Mouse (Mus musculus) cerebellum, adult 11 months (tissue): ENCODE data around the gene Pitpnc1.
A peak's percentile ranks its signal among the peaks of the same experiment; 100 is the strongest.

Experiments used
- DNase-seq: peaks from one replicate; pipeline ENCODE4 v3.0.0; 2022

Pitpnc1 gene

GRCm38 (mm10) chr11:107401839-107402590 lies 68.5 kb downstream of the Pitpnc1 start:
- DNase-seq, result no peak

DNA sequence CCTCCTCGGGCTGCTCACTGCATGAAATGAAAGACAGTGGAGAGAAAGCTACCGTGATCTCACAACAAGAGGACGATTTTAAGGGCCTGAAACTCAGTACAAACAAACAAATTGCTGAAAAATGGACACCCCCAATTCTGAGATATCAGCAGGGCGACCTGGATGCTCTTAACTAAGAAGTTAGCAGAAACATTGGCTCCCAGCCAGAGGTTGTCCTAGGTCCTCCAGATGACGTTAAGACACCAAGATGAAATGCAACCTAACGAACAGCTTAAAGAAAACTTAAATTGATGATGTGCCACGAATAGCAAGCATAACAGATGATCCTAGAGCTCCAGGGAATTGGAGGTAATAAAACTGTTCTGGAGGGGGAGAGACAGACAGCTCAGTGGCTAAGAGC lies 69.7 kb downstream of the Pitpnc1 start:
- no peak for DNase-seq

- no peak for DNase-seq
These were observed 70.5 kb downstream of the Pitpnc1 start for GRCm38 (mm10) chr11:107400005-107400404.

GRCm38 (mm10) chr11:107397326-107397998 lies 73.0 kb downstream of the Pitpnc1 start:
- no peak for DNase-seq

DNA sequence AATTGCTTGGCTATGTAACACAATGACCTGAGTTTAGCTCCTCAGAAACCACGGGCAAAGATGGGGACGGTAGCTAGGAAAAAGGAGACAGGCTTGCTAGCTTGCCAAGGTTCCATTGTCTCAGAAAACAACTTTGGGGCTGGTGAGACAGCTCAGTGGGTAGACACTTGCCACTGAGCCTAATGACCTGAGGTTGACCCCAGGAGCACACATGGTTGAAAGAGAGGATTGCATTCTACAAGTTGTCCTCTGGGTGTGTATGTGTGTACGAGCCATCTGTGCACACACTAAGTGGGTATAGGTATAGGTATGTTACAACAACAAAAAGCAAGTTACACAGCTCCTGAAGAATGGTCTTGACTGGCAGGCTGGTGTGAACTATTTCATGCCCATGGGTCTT lies 76.3 kb downstream of the Pitpnc1 start:
- DNase-seq, result no peak

DNA sequence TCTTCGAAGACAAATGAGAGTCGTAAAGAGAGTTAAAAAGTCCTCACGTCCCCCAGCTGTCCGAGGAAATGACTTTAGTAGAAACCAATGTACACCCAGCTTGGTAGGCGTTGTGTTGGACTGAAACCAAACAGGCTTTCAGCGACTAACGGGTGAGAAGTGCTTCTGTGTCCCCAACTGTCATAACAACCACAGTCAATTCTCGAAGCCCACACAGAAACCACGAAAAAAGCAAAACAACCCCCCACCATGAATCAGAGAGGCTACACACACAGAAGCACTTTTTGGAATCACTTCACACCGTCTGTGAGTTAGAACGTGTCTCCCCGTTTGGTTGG lies 76.7 kb downstream of the Pitpnc1 start:
- no peak for DNase-seq

DNA sequence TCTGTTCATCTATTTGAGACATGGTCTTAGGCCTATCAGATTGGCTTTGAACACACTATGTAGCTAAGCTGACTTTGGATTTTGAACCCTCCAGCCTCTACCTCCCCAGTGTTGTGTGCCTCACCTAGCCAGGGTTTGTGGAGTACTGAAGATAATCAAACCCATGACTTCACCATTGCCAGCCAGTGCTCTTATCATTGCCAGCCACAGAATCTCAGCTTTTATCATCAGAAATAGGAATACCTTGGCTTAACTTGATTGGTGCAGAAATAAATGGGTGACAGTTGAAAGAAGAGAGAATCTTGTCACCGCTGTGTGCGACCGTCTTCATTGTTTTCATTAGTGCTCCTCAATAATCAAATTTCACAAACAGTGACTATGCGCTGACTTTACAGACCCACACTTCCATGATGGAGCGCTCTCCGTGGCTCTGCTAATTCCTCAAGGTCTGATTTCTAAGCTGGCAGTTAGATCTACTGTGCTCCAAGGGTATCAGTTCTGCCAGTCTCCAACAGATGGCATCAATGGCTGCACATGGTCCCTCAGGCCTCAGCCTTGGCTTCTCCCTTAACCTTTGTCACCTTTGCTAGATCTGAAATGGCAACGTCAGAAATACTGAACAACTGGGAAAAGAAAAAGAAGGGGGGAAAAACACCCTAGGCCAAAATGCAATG lies 77.2 kb downstream of the Pitpnc1 start:
- DNase-seq, result no peak

DNA sequence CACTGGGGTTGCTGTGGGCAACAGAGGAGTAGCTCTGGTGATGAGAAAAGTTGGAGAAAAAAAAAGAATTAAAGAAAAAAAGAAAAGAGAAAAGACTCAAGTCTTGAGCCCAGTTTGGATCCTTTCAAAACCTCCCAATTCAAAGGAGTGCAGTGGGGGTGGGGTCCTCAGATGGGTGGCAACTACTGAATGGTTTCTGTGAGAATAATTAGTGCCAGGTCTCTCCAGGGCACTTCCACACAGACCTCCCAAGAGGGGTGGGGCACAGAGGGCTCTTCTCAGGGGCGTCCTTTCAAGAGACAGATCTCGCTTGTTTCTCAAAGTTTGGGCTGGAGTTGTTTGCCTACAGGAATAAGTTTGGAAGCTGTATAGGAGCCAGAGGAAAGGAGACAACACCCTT lies 80.0 kb downstream of the Pitpnc1 start:
- DNase-seq, result no peak

DNA sequence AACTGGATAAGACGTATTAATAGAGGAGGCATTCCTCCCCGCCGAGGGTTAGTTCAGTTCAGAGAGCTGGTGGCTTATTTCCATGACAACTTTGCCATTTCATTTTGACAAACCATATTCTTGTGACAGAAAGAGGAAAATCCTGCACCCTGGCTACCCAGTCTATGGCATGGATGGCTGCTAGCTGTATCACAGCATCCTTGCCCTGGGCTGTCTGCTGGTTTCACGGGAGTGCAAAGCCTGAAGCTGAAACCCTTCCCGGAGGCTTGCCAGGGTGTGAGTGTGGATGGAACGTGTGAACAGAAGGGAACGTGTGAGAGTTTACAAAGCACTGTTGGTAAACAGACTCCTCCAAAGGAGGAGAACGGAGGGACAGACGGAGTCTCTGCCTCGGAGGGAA lies 80.5 kb downstream of the Pitpnc1 start:
- DNase-seq, result no peak

DNA sequence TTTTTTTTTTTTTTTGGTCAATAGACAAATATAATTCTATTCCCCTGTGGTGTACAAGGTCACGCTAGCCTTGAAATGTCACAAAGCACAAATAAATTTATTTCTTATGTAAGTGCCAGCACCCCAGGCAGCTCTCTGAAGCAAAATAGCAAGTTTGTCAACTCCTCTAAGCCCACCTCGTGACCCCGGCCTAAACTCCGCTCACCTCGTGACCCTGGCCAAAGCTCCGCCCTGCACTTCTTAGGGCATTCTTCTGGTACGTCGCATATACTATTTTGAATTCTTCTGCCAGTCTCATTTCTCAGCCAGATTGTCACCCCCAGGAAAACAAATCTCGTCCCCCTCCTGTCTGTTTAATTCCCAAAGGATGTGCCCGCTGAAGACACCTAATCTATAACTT lies 84.0 kb downstream of the Pitpnc1 start:
- DNase-seq, result no peak

GRCm38 (mm10) chr11:107385306-107385705 lies 85.2 kb downstream of the Pitpnc1 start:
- DNase-seq, result no peak

GRCm38 (mm10) chr11:107383985-107384384 lies 86.5 kb downstream of the Pitpnc1 start:
- no peak for DNase-seq

GRCm38 (mm10) chr11:107379965-107380364 lies 90.5 kb downstream of the Pitpnc1 start:
- DNase-seq, result no peak

GRCm38 (mm10) chr11:107379089-107379845 lies 91.2 kb downstream of the Pitpnc1 start:
- peak; percentile 97 for DNase-seq

GRCm38 (mm10) chr11:107377326-107377725 lies 93.2 kb downstream of the Pitpnc1 start:
- no peak for DNase-seq

- no peak for DNase-seq
These were observed 94.2 kb downstream of the Pitpnc1 start for GRCm38 (mm10) chr11:107376272-107376671.

DNA sequence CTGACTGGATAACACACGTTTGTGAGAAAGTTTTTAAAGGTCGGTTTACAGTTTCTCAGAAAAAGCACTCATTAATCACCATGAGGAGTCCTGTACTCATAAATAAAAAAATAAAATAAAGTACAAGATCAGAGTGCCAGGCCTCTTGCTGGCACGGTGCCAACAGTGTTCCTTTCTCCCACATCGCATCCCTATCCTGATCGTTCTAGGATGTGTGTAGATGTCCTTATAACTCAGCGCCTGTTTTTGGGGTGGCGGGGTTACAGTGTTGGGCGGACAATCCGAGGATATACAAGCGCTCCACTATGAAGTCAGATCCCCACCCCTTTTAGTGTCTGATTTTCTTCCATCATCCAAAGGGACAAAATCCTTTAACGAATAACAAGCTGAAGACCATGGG lies 94.7 kb downstream of the Pitpnc1 start:
- DNase-seq, result no peak

GRCm38 (mm10) chr11:107373569-107373968 lies 96.9 kb downstream of the Pitpnc1 start:
- DNase-seq, result no peak

- DNase-seq, result no peak
These were observed 97.3 kb downstream of the Pitpnc1 start for GRCm38 (mm10) chr11:107373154-107373553.

GRCm38 (mm10) chr11:107372688-107373087 lies 97.8 kb downstream of the Pitpnc1 start:
- no peak for DNase-seq

DNA sequence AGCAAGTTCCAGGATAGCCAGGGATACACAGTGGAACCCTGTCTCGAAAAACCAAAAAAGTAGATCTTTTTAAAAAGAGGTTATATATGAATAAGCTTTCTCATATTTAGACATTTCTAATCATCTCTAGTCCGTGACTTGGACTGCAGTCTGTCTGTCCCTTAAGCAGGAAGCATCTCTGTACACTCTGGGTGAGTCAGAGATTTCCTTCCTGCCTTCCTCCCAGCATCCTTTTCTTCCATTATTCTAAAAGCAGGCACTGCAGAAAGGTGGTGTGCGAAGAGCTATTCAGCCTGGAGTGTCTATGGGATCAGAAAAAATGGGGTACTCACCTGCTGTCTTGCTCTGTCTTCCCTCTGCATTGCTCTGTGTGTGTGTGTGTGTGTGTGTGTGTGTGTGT lies 100.0 kb downstream of the Pitpnc1 start:
- DNase-seq, result no peak

GRCm38 (mm10) chr11:107369661-107370060 lies 100.8 kb downstream of the Pitpnc1 start:
- no peak for DNase-seq

GRCm38 (mm10) chr11:107365938-107366712 lies 104.4 kb downstream of the Pitpnc1 start:
- no peak for DNase-seq
